Mouse (Mus musculus) gastrocnemius, adult 8-10 months (tissue): Measurements from ENCODE around the gene Timmdc1. TPM values are rescaled to one million over a fixed set of nuclear protein-coding genes. Genes with fewer than 3 reads are reported as not detected.
A peak's percentile ranks its signal among the peaks of the same experiment; 100 is the strongest.
"Not testable (repeated sequence)": the region's sequence is repeated elsewhere in the genome, so short reads cannot be mapped to it uniquely, and the experiment has no call there.

ENCODE experiments used
- DNase-seq, 2 experiments: peaks; one replicate each; pipeline ENCODE4 v3.0.0; 2022; ENCODE audit warnings: low spot score in 2 of 2
- total RNA-seq, 4 experiments: library from RNA; stranded (reverse); gene quantifications; 2 replicates each; pipeline ENCODE4 v1.2.4; 2022

Gene Timmdc1
- total RNA-seq, 4 experiments from 2014 or later = 42.4 to 50.3 (median 43.5) TPM

GRCm38 (mm10) chr16:38496604-38497140 lies 25.8 kb downstream of the Timmdc1 start:
- no peak for DNase-seq

- no peak for DNase-seq
These were observed 28.6 kb downstream of the Timmdc1 start for GRCm38 (mm10) chr16:38493890-38494289.

- DNase-seq = no peak
These were observed 29.9 kb downstream of the Timmdc1 start for GRCm38 (mm10) chr16:38492551-38492950.

GRCm38 (mm10) chr16:38483582-38484309 lies 38.7 kb downstream of the Timmdc1 start:
- no peak for DNase-seq

GRCm38 (mm10) chr16:38482780-38483562 lies 39.5 kb downstream of the Timmdc1 start:
- DNase-seq = peak in 1 of 2 experiments; percentile 9

GRCm38 (mm10) chr16:38481327-38481726 lies 41.1 kb downstream of the Timmdc1 start:
- DNase-seq = no peak

- DNase-seq = no peak
These were observed 44.2 kb downstream of the Timmdc1 start for GRCm38 (mm10) chr16:38478296-38478695.

- not testable (repeated sequence) for DNase-seq
These were observed 45.2 kb downstream of the Timmdc1 start for GRCm38 (mm10) chr16:38477241-38477608.

- peak in 1 of 2 experiments; percentile 8 for DNase-seq
These were observed 45.9 kb downstream of the Timmdc1 start for GRCm38 (mm10) chr16:38476312-38477240.

- no peak for DNase-seq
These were observed 46.7 kb downstream of the Timmdc1 start for GRCm38 (mm10) chr16:38475681-38476311.

- no peak for DNase-seq
These were observed 47.7 kb downstream of the Timmdc1 start for GRCm38 (mm10) chr16:38474677-38475286.

- DNase-seq = no peak
These were observed 48.8 kb downstream of the Timmdc1 start for GRCm38 (mm10) chr16:38473661-38474060.

GRCm38 (mm10) chr16:38472507-38472873 lies 50.0 kb downstream of the Timmdc1 start:
- DNase-seq = no peak

- DNase-seq = no peak
These were observed 50.6 kb downstream of the Timmdc1 start for GRCm38 (mm10) chr16:38471697-38472506.

- no peak for DNase-seq
These were observed 53.0 kb downstream of the Timmdc1 start for GRCm38 (mm10) chr16:38469437-38469836.

GRCm38 (mm10) chr16:38468706-38469018 lies 53.8 kb downstream of the Timmdc1 start:
- no peak for DNase-seq

GRCm38 (mm10) chr16:38467917-38468705 lies 54.4 kb downstream of the Timmdc1 start:
- no peak for DNase-seq

GRCm38 (mm10) chr16:38467091-38467916 lies 55.2 kb downstream of the Timmdc1 start:
- no peak for DNase-seq
